12 mouse cellular contexts compared by ENCODE assay signal in genomic region chr9:110170858-110171257, GRCm38 (mm10). TPM values are rescaled to one million over a fixed set of nuclear protein-coding genes. Genes with fewer than 3 reads are reported as not detected.
DNase-seq lines count a peak whose midpoint lies in the region; ATAC-seq and TF ChIP-seq lines count a peak whose summit lies in the region.
"Had no signal": no experiment of that assay in that cellular context is flagged by ENCODE, and none has a peak within 500 bp of the region (broad histone marks: within the 10 kb centered on the region; RNA-seq: fewer than 3 reads in every experiment).

No protein-coding gene starts in this region.

- no peak overlapping the region for H3K4me2 ChIP-seq in hindbrain, postnatal 0 days (ENCODE audit: low read depth, low read length)
- no peak overlapping the region for H3K4me2 ChIP-seq in hindbrain, embryonic 11.5 days (replicated peaks; ENCODE audit: low read depth, low read length)
- H3K4me2 ChIP-seq: heart, embryonic 12.5 days had no signal

- peaks cover 40% of the 10 kb centered on the region for H3K36me3 ChIP-seq in hindbrain, postnatal 0 days (ENCODE audit: insufficient read depth, low read length)
- peaks cover 7% of the 10 kb centered on the region; the same call in 1 of the 2 replicates for H3K36me3 ChIP-seq in hindbrain, embryonic 11.5 days (ENCODE audit: control insufficient read depth, insufficient read depth, low read length)

- no peaks in the 10 kb centered on the region for H3K9me3 ChIP-seq in hindbrain, postnatal 0 days (ENCODE audit: low read length)
- no peaks in the 10 kb centered on the region for H3K9me3 ChIP-seq in hindbrain, embryonic 11.5 days (ENCODE audit: control insufficient read depth, low read length)
- H3K9me3 ChIP-seq: heart, embryonic 12.5 days; limb, embryonic 10.5 days had no signal

- no peak overlapping the region for H3K9ac ChIP-seq in hindbrain, postnatal 0 days (replicated peaks; ENCODE audit: low read length)
- H3K9ac ChIP-seq in hindbrain, embryonic 11.5 days (ENCODE audit: low read depth, low read length), result no peak overlapping the region
- H3K9ac ChIP-seq: heart, embryonic 12.5 days had no signal

- no peak for TF ChIP-seq POLR2A in cerebellum, adult 2 months (IDR thresholded peaks at IDR 0.05; ENCODE audit: borderline replicate concordance, insufficient read depth, low read length)

- ATAC-seq in hindbrain, postnatal 0 days, result no peak
- no peak for ATAC-seq in hindbrain, embryonic 11.5 days (ENCODE audit: low FRiP score)

- H3K27ac ChIP-seq in cerebellum, adult 2 months (ENCODE audit: insufficient read depth, low read length), result no peak overlapping the region
- H3K27ac ChIP-seq in hindbrain, postnatal 0 days, result peak overlapping the region; percentile 51; the same call in 1 of the 2 replicates
- H3K27ac ChIP-seq in hindbrain, embryonic 11.5 days (ENCODE audit: low read depth, low read length), result no peak overlapping the region
- H3K27ac ChIP-seq: limb, embryonic 10.5 days had no signal

- no peak overlapping the region for H3K4me3 ChIP-seq in cerebellum, adult 2 months (replicated peaks; ENCODE audit: insufficient read depth, low read depth, low read length)
- no peak overlapping the region for H3K4me3 ChIP-seq in hindbrain, postnatal 0 days (ENCODE audit: low read length)
- no peak overlapping the region for H3K4me3 ChIP-seq in hindbrain, embryonic 11.5 days (ENCODE audit: low read depth, low read length)
- H3K4me3 ChIP-seq: heart, embryonic 12.5 days; limb, embryonic 10.5 days had no signal

- H3K27me3 ChIP-seq in cerebellum, adult 2 months (ENCODE audit: control insufficient read depth, insufficient read depth, low read length), result no peaks in the 10 kb centered on the region
- no peaks in the 10 kb centered on the region for H3K27me3 ChIP-seq in hindbrain, postnatal 0 days (ENCODE audit: insufficient read depth, low read length)
- H3K27me3 ChIP-seq in hindbrain, embryonic 11.5 days (ENCODE audit: control insufficient read depth, insufficient read depth, low read length), result no peaks in the 10 kb centered on the region
- H3K27me3 ChIP-seq: heart, embryonic 12.5 days had no signal

- peak in 1 of 2 experiments; percentile 4 for DNase-seq in cerebellum, adult 2 months
- DNase-seq in cerebellum, adult 11-12 months, result no peak
- peak; percentile 30 for DNase-seq in hindbrain, postnatal 0 days (ENCODE audit: low spot score)
- no peak for DNase-seq in hindbrain, embryonic 11.5 days (ENCODE audit: low spot score)
- peak; percentile 31 for DNase-seq in right cerebral cortex, adult 18-20 months
- no peak for DNase-seq in right cerebral cortex, postnatal 4 days
- peak; percentile 22 for DNase-seq in telencephalon, adult 2 months (ENCODE audit: low read depth, low spot score)
- DNase-seq in retina, embryonic 14.5 days (ENCODE audit: low spot score), result no peak
- DNase-seq: B cell, adult 2 months; midbrain, embryonic 14.5 days had no signal

- WGBS in cerebellum, adult 2 months, result 73% methylated on average over 5 of the region's 5 CpGs
- WGBS in hindbrain, postnatal 0 days, result 72% methylated on average over 5 of the region's 5 CpGs
- 93% methylated on average over 5 of the region's 5 CpGs for WGBS in hindbrain, embryonic 11.5 days

- TF ChIP-seq CTCF in cerebellum, adult 2 months (IDR thresholded peaks at IDR 0.05; ENCODE audit: borderline replicate concordance, insufficient read depth, low read depth, low read length), result peak; percentile 27; the same call in 1 of the 2 replicates
- TF ChIP-seq CTCF in hindbrain, postnatal 0 days (IDR thresholded peaks at IDR 0.05; ENCODE audit: low read depth), result peak; percentile 49

- H3K4me1 ChIP-seq in cerebellum, adult 2 months (ENCODE audit: control insufficient read depth, insufficient read depth, low read length), result no peaks in the 10 kb centered on the region
- no peaks in the 10 kb centered on the region for H3K4me1 ChIP-seq in hindbrain, postnatal 0 days (ENCODE audit: insufficient read depth, low read length)
- no peaks in the 10 kb centered on the region for H3K4me1 ChIP-seq in hindbrain, embryonic 11.5 days (replicated peaks; ENCODE audit: control insufficient read depth, insufficient read depth, low read length)
- H3K4me1 ChIP-seq: heart, embryonic 12.5 days; limb, embryonic 10.5 days had no signal

RNA-seq across cellular contexts. Expression of gene Dhx30, which starts 53.2 kb away (rescaled TPM):
- polyA plus RNA-seq in cerebellum, adult 2 months (2012; rRNA removed), result 154 and 155 TPM in 2 replicates
- total RNA-seq in hindbrain, postnatal 0 days (2014; rRNA removed), result 133 and 211 TPM in 2 replicates
- polyA plus RNA-seq in hindbrain, postnatal 0 days (2015; fragmentation: Nextera tagmentation; extraction: Ambion mirVana), result 125 and 136 TPM in 2 replicates
- 148 and 156 TPM in 2 replicates for polyA plus RNA-seq in hindbrain, embryonic 11.5 days (2014; fragmentation: Nextera tagmentation; extraction: Ambion mirVana)

RNA-seq across cellular contexts. Expression of gene Smarcc1, which starts 53.4 kb away (rescaled TPM):
- polyA plus RNA-seq in cerebellum, adult 2 months (2012; rRNA removed), result 21.7 and 23.1 TPM in 2 replicates
- 26.2 and 32.0 TPM in 2 replicates for total RNA-seq in hindbrain, postnatal 0 days (2014; rRNA removed)
- polyA plus RNA-seq in hindbrain, postnatal 0 days (2015; fragmentation: Nextera tagmentation; extraction: Ambion mirVana), result 58.0 and 59.5 TPM in 2 replicates
- 172 and 253 TPM in 2 replicates for polyA plus RNA-seq in hindbrain, embryonic 11.5 days (2014; fragmentation: Nextera tagmentation; extraction: Ambion mirVana)

Comparison
In these comparisons a context has a peak if more than half of its experiments do, and no peak if none do; other contexts are left out.
1. DNase-seq: peak in hindbrain, postnatal 0 days (single experiment), right cerebral cortex, adult 18-20 months (single experiment) and telencephalon, adult 2 months (single experiment); none in cerebellum, adult 11-12 months (single experiment), hindbrain, embryonic 11.5 days (single experiment), right cerebral cortex, postnatal 4 days (single experiment) and retina, embryonic 14.5 days (single experiment).